Mouse (Mus musculus) ES-Bruce4 (cell line): Measurements from ENCODE around the gene Id4.

ENCODE experiments used
- CTCF ChIP-seq: IDR thresholded peaks from one replicate; pipeline ENCODE4 v1.8.1; 2011; ENCODE audit warnings: low read depth, low read length
- POLR2A ChIP-seq: IDR thresholded peaks from one replicate; pipeline ENCODE4 v1.8.1; 2011; ENCODE audit warnings: low read length; ENCODE audit not compliant: insufficient read depth

DNA sequence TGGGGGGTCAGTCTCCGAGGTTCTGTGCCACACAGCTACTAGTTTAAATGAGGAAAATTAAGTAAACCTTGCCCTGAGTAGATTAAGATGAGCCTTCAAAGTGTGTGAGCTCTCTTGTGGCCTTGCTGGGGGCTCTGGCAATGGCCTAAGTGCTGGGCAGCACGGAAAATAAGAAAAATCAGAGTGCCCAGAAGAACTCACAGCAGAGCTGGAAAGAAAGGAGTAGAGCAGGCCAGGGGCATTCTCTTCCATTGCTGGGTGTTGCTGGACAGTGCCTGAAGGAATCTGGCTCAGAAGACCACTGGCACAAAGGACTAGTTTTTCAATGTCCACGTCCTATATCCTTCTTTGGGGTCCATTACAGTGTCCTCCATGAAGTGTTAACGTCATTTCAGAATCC is 32.9 kb upstream of the Id4 start:
- no peak for TF ChIP-seq POLR2A
- no peak for TF ChIP-seq CTCF
